Mouse (Mus musculus) skeletal muscle tissue, adult 2 months (tissue): ENCODE data around the gene Lgr6.

Experiments
- DNase-seq: peaks from one replicate; pipeline ENCODE4 v3.0.0-alpha.2; 2012; ENCODE audit warnings: low read depth, low spot score

Lgr6 gene

GRCm38 (mm10) chr1:135016907-135017655 lies 88.0 kb downstream of the Lgr6 start:
- DNase-seq, result no peak

- DNase-seq, result no peak
Measured at GRCm38 (mm10) chr1:135014921-135015445, 90.1 kb downstream of the Lgr6 start.

GRCm38 (mm10) chr1:135012472-135012871 lies 92.6 kb downstream of the Lgr6 start:
- DNase-seq, result no peak

- no peak for DNase-seq
Measured at GRCm38 (mm10) chr1:135011912-135012311, 93.2 kb downstream of the Lgr6 start.

GRCm38 (mm10) chr1:135009833-135010232 lies 95.2 kb downstream of the Lgr6 start:
- DNase-seq, result no peak

- DNase-seq, result no peak
Measured at GRCm38 (mm10) chr1:135005696-135006095, 99.4 kb downstream of the Lgr6 start.

- no peak for DNase-seq
Measured at GRCm38 (mm10) chr1:135003346-135003745, 101.7 kb downstream of the Lgr6 start.

- DNase-seq, result no peak
Measured at GRCm38 (mm10) chr1:135000527-135000926, 104.5 kb downstream of the Lgr6 start.

DNA sequence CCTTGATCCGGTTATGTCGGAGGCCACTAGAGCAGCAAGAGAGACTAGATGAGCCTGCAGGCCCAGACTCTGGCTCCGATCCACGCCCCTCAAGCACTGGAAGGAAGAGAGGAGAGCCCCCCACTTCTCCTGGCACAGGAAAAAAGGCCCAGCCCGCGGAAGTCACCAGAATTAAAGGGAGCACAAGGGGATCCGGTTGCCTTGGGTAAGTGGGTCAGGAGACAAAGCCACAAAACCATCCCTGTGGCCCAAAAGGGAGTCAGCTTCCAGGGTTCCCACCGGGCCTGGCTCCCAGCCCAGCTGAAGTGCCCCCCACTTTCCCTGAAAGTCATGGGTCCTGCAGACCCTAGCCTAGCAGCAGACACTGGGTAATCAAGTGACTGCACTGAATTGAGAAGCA lies 106.8 kb downstream of the Lgr6 start:
- no peak for DNase-seq

DNA sequence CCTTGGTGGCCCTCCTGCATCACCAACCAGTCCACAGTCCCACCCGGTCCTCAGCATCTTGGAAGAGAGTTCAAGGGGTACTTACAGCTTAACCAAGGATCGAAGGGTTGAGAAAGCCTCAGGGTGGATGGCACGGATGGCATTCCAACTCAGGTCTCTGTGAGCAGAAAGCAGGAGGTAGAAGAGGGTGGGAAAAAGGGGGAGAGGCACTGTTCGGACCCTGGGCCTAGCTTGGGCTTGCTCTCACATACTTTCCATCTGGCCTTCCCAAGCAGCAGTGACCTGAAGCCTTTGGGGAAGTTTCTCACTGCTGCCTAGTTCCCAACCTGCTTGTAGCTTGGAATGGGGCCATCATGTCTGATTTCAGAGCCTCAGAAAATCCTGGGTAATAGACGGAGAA lies 107.5 kb downstream of the Lgr6 start:
- no peak for DNase-seq

DNA sequence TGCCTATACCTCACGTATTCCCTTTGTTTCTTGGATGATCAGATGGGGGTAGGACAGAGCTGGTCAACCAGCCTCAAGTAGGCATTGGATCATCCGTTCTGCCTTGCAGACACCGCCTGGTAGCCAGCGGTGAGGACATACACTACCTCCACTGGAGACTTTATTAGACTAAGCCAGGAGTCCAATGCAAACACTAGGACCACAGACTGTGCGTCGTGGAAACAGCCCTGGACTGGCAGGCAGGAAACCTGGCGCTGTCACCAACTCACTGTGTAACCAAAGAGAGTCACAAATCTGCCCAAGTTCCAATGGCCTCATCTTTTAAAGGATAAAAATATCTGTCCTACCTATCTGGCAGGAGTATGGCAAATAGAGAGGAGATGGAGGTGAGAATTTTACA lies 108.6 kb downstream of the Lgr6 start:
- no peak for DNase-seq

DNA sequence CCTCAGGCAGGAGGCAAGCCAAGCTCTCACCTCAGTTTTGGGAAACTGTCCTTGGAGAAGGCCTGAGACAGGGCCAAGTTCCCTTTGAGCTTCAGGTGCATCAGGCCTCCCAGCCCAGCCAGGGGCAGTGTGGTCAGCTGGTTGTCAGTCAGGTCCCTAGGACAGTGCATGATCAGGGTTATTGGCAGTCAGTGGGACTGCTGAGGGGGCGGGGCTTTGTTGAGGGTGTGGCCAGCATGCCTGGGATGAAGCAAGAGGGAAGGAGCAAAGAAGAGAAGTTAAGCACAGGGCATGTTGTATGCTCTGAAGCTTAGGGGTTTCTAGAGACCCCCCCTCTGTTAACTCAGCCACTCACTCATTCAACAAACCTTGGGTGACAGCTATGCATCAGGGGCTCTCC lies 109.1 kb downstream of the Lgr6 start:
- DNase-seq, result no peak

DNA sequence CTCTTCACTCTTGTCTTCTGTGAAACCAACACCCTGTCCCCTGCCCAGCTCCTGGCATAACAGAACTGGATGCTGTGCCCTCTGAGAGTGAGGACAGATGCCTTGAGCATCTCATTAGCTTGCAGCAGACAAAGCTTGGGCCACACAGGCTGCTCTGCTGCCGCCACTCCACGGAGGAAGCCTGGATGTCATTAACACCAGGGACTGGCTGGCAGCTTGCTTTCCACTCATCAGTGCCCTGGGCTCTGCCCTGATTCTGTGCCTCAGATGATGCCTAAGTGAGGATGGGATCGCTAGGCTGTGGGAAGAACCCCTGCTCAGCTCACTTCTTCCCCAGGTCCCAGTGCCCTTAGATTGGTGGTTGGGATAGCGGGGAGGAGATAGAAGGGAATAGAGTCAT lies 109.6 kb downstream of the Lgr6 start:
- no peak for DNase-seq

- DNase-seq, result no peak
Measured at GRCm38 (mm10) chr1:134994739-134995138, 110.3 kb downstream of the Lgr6 start.

- DNase-seq, result no peak
Measured at GRCm38 (mm10) chr1:134992046-134992645, 112.9 kb downstream of the Lgr6 start.

DNA sequence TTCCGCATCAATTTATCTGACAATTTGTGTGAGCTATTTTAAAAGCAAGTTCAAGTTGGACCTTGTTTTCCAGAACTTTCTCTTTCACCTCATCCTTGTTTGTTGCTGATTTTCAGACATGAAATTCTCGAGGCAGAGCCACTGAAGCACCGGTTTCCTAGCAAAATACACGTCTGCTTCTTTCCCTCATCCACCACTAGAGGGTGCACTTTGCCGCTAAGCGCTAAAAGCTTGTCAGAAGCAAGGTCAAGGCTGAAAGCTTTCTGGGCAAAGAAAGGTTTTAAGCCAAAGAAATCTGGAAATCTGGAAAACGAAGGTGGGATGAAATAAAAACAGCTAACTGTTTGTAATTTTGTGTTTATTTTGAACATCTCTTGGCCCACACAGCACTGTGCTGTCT lies 115.7 kb downstream of the Lgr6 start:
- DNase-seq, result peak; percentile 70

DNA sequence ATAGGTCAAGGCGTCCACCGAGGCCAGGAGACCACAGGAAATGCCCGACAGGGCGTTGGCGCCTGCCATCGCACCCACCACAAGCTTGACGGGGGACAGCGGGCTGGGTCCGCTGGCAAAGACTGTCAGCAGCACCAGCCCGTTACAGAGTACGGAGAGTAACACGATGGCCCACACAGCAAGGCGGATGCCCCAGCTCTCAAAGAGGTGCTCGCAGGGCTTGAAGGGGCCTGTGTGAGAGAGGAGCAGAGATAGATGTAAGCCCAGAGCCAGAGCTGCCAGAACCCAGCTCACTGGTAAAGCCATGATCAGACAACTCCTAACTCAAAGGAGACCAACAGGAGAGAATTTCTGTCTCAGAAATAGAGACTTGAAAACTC lies 117.1 kb downstream of the Lgr6 start:
- DNase-seq, result no peak

DNA sequence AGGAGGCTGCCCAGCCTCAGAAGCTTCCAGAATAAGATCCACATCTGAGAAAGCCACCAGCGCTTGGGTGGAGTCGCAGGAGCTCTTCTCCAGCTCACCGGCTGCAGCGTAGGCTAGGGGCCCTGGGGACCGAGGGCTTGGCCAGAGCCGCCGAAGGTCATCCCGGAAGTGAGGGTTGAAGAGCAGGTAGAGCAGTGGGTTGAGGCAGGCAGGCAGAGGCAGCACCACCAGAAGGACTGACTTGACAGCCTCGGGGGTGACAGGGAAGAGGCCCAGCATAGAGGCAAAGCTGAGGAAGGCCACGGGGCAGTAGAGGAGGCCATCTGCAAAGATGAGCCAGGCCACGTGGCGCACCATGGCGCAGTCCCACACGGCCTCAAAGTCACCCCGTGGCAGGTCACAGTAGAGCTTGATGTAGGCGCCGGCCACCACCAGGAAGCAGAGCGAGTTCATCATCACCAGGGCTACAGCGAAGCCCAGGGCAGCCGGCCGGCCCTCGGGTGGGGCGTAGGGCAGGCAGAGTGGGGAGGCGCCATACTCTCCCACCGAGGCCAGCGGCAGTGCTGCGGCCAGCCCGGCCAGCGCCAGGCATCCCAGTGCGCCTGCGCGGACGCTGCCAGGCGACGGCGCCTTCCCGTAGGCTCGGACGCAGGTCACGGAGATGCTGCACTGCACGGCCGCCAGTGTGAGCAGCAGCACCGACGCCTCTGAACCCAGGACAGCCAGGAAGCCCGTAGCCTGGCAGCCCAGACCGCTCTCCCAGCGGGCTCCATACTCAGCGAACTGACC lies 117.7 kb downstream of the Lgr6 start:
- peak; percentile 46 for DNase-seq

DNA sequence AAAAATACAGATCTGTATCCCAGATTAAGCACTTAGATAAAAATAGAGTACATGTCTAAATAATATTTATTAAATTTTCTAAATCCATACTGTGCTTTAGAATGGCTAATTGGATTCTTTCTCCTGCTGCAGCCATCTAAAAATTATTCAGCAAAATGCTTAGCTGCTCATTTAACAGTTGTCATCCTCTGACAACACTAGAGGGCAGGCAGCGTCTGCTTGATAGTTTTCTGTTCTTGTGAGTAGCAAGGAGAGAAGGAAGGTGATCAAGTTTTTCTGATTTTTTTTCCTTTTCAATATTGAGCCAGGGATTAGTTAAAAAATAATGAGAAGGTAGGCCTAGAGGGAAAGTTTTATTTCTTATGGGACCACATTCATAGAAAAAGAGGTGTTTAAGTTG lies 132.2 kb downstream of the Lgr6 start:
- DNase-seq, result no peak

GRCm38 (mm10) chr1:134965430-134965829 lies 139.6 kb downstream of the Lgr6 start:
- no peak for DNase-seq

GRCm38 (mm10) chr1:134962821-134963220 lies 142.3 kb downstream of the Lgr6 start:
- no peak for DNase-seq

GRCm38 (mm10) chr1:134962053-134962803 lies 142.8 kb downstream of the Lgr6 start, which contains the start of gene Ube2t:
Gene Ube2t, plus strand, starts transcription at chr1:134962565.
- peak; percentile 91 for DNase-seq
